10 mouse cellular contexts compared by ENCODE assay signal in genomic region chr12:32015268-32015769, GRCm38 (mm10). TPM values are rescaled to one million over a fixed set of nuclear protein-coding genes. Genes with fewer than 3 reads are reported as not detected.
A peak's percentile ranks its signal among the peaks of the same experiment; 100 is the strongest.
DNase-seq lines count a peak whose midpoint lies in the region; ATAC-seq and TF ChIP-seq lines count a peak whose summit lies in the region.
"Had no signal": no experiment of that assay in that cellular context is flagged by ENCODE, and none has a peak within 500 bp of the region (broad histone marks: within the 10 kb centered on the region; RNA-seq: fewer than 3 reads in every experiment).

No protein-coding gene starts in this region.

- ATAC-seq in kidney, embryonic 14.5 days (ENCODE audit: low FRiP score, low TSS enrichment): peak; percentile 52; the same call in 1 of the 2 replicates
- ATAC-seq in hindbrain, embryonic 12.5 days (ENCODE audit: low FRiP score): peak; percentile 82
- ATAC-seq in neural tube, embryonic 12.5 days (ENCODE audit: low FRiP score, low read depth): peak; percentile 68
- ATAC-seq in intestine, postnatal 0 days: no peak

- TF ChIP-seq POLR2A in kidney, adult 2 months (IDR thresholded peaks at IDR 0.05; ENCODE audit: low read depth, low read length): no peak

- no peak for TF ChIP-seq CTCF in kidney, adult 2 months (conservative IDR thresholded peaks at IDR 0.05; ENCODE audit: insufficient read depth, insufficient read length, low read depth, low read length)
- no peak for TF ChIP-seq CTCF in intestine, postnatal 0 days (IDR thresholded peaks at IDR 0.05; ENCODE audit: low read depth)

- no peaks in the 10 kb centered on the region for H3K9me3 ChIP-seq in kidney, embryonic 14.5 days (ENCODE audit: control insufficient read depth, low read length)
- 0 out of 2 replicates have a peak, but pooled peaks cover 2% of the 10 kb centered on the region for H3K9me3 ChIP-seq in hindbrain, embryonic 12.5 days (replicated peaks)
- no peaks in the 10 kb centered on the region for H3K9me3 ChIP-seq in neural tube, embryonic 12.5 days
- no peaks in the 10 kb centered on the region for H3K9me3 ChIP-seq in intestine, postnatal 0 days (ENCODE audit: control insufficient read depth)
- H3K9me3 ChIP-seq: forebrain, embryonic 10.5 days had no signal

- H3K4me2 ChIP-seq in kidney, embryonic 14.5 days (replicated peaks; ENCODE audit: low read depth, low read length): no peak overlapping the region
- H3K4me2 ChIP-seq in hindbrain, embryonic 12.5 days (replicated peaks): no peak overlapping the region
- H3K4me2 ChIP-seq in neural tube, embryonic 12.5 days (replicated peaks): no peak overlapping the region
- H3K4me2 ChIP-seq in intestine, postnatal 0 days (replicated peaks; ENCODE audit: low read depth): no peak overlapping the region
- H3K4me2 ChIP-seq: liver, embryonic 11.5 days had no signal

- DNase-seq in kidney, adult 2 months: no peak
- peak; percentile 94 for DNase-seq in NIH3T3 (ENCODE audit: low read depth)
- no peak for DNase-seq in cerebellum, postnatal 36 days
- no peak for DNase-seq in heart, postnatal 4 days

- no peak overlapping the region for H3K4me3 ChIP-seq in kidney, embryonic 14.5 days (ENCODE audit: low read length)
- H3K4me3 ChIP-seq in kidney, adult 2 months (ENCODE audit: insufficient read depth, low read depth, low read length): no peak overlapping the region
- H3K4me3 ChIP-seq in hindbrain, embryonic 12.5 days: no peak overlapping the region
- no peak overlapping the region for H3K4me3 ChIP-seq in neural tube, embryonic 12.5 days
- H3K4me3 ChIP-seq in intestine, postnatal 0 days (ENCODE audit: low read depth, low read length): no peak overlapping the region
- H3K4me3 ChIP-seq: forebrain, embryonic 10.5 days had no signal

- H3K36me3 ChIP-seq in kidney, embryonic 14.5 days (ENCODE audit: control insufficient read depth, insufficient read depth, low read length): no peaks in the 10 kb centered on the region
- H3K36me3 ChIP-seq in kidney, adult 2 months (ENCODE audit: control insufficient read depth, insufficient read depth, low read length): no peaks in the 10 kb centered on the region
- H3K36me3 ChIP-seq in hindbrain, embryonic 12.5 days: no peaks in the 10 kb centered on the region
- H3K36me3 ChIP-seq in neural tube, embryonic 12.5 days: no peaks in the 10 kb centered on the region
- no peaks in the 10 kb centered on the region for H3K36me3 ChIP-seq in intestine, postnatal 0 days (ENCODE audit: control insufficient read depth, insufficient read depth)
- H3K36me3 ChIP-seq: forebrain, embryonic 10.5 days had no signal

- no peaks in the 10 kb centered on the region for H3K4me1 ChIP-seq in kidney, embryonic 14.5 days (ENCODE audit: control insufficient read depth, insufficient read depth, low read length)
- peaks cover 6% of the 10 kb centered on the region; the same call in 1 of the 2 replicates for H3K4me1 ChIP-seq in kidney, adult 2 months (ENCODE audit: control insufficient read depth, insufficient read depth, low read length)
- H3K4me1 ChIP-seq in hindbrain, embryonic 12.5 days: peaks cover 15% of the 10 kb centered on the region
- peaks cover 6% of the 10 kb centered on the region; the same call in 1 of the 2 replicates for H3K4me1 ChIP-seq in neural tube, embryonic 12.5 days
- peaks cover 10% of the 10 kb centered on the region; the same call in 1 of the 2 replicates for H3K4me1 ChIP-seq in intestine, postnatal 0 days (replicated peaks; ENCODE audit: control insufficient read depth, insufficient read depth, low read length)

- H3K27me3 ChIP-seq in kidney, embryonic 14.5 days (ENCODE audit: control insufficient read depth, insufficient read depth, low read length): no peaks in the 10 kb centered on the region
- no peaks in the 10 kb centered on the region for H3K27me3 ChIP-seq in kidney, adult 2 months (replicated peaks; ENCODE audit: control insufficient read depth, insufficient read depth, low read length)
- no peaks in the 10 kb centered on the region for H3K27me3 ChIP-seq in hindbrain, embryonic 12.5 days
- no peaks in the 10 kb centered on the region for H3K27me3 ChIP-seq in neural tube, embryonic 12.5 days (replicated peaks)
- H3K27me3 ChIP-seq in intestine, postnatal 0 days (replicated peaks; ENCODE audit: control insufficient read depth, insufficient read depth, low read length): no peaks in the 10 kb centered on the region

- WGBS in kidney, embryonic 14.5 days: 38% methylated on average over 6 of the region's 6 CpGs
- 63% methylated on average over 6 of the region's 6 CpGs for WGBS in kidney, adult 2 months
- 40% methylated on average over 6 of the region's 6 CpGs for WGBS in hindbrain, embryonic 12.5 days
- WGBS in neural tube, embryonic 12.5 days: 39% methylated on average over 6 of the region's 6 CpGs
- WGBS in intestine, postnatal 0 days: 47% methylated on average over 6 of the region's 6 CpGs

- H3K27ac ChIP-seq in kidney, embryonic 14.5 days (ENCODE audit: low read depth, low read length): no peak overlapping the region
- H3K27ac ChIP-seq in kidney, adult 2 months (ENCODE audit: insufficient read depth, low read depth, low read length): no peak overlapping the region
- H3K27ac ChIP-seq in hindbrain, embryonic 12.5 days: no peak overlapping the region
- H3K27ac ChIP-seq in neural tube, embryonic 12.5 days: no peak overlapping the region
- no peak overlapping the region for H3K27ac ChIP-seq in intestine, postnatal 0 days (ENCODE audit: low read depth, low read length)
- H3K27ac ChIP-seq: forebrain, embryonic 10.5 days had no signal

- H3K9ac ChIP-seq in kidney, embryonic 14.5 days (ENCODE audit: low read depth, low read length): no peak overlapping the region
- no peak overlapping the region for H3K9ac ChIP-seq in hindbrain, embryonic 12.5 days
- no peak overlapping the region for H3K9ac ChIP-seq in neural tube, embryonic 12.5 days
- no peak overlapping the region for H3K9ac ChIP-seq in intestine, postnatal 0 days (ENCODE audit: low read depth, low read length)

RNA-seq across cellular contexts. Expression of gene Prkar2b, which starts 45.8 kb away (rescaled TPM):
- 21.4 and 27.3 TPM in 2 replicates for polyA plus RNA-seq in kidney, embryonic 14.5 days (2014; fragmentation: Nextera tagmentation; extraction: Ambion mirVana)
- 9.0 and 12.8 TPM in 2 replicates for polyA plus RNA-seq in kidney, adult 2 months (2012; rRNA removed)
- 89.0 and 95.7 TPM in 2 replicates for polyA plus RNA-seq in hindbrain, embryonic 12.5 days (2016; fragmentation: Nextera tagmentation; extraction: Ambion mirVana)
- polyA plus RNA-seq in neural tube, embryonic 12.5 days (2016; fragmentation: Nextera tagmentation; extraction: Ambion mirVana): 74.0 and 78.2 TPM in 2 replicates
- polyA plus RNA-seq in intestine, postnatal 0 days (2015; fragmentation: Nextera tagmentation; extraction: Ambion mirVana): 11.6 and 12.5 TPM in 2 replicates
- 1 to 10 TPM; 6.5 to 7.7 TPM for total RNA-seq in heart, postnatal 4 days (2021)
